Mouse (Mus musculus): Measurements from ENCODE around the gene Olfr1178. TPM values are rescaled to one million over a fixed set of nuclear protein-coding genes. Genes with fewer than 3 reads are reported as not detected.

Gene Olfr1178
- total and polyA plus RNA-seq, 3 experiments, result 0.49 TPM; not detected in 2

- Histone ChIP-seq H3K9me3 (replicated peaks) (0 out of 2 replicates have a peak, but pooled peaks cover 4% of the 10 kb centered on the region), H3K27me3 (ENCODE audit: insufficient read depth, low read length) (no peaks in the 10 kb centered on the region), H3K4me1 (ENCODE audit: insufficient read depth, low read depth, low read length) (no peaks in the 10 kb centered on the region), H3K36me3 (replicated peaks) (no peaks in the 10 kb centered on the region), H3K4me3 (ENCODE audit: low read depth, low read length) (no peak within 1 kb of the TSS)
- TF ChIP-seq TAL1 (conservative IDR thresholded peaks at IDR 0.05; ENCODE audit: low read depth, low read length), result no peak
- no peak for TF ChIP-seq POLR2AphosphoS5 (IDR thresholded peaks at IDR 0.05; ENCODE audit: insufficient replicate concordance, low read depth, low read length)
- no peak for TF ChIP-seq GATA2 (IDR thresholded peaks at IDR 0.05; ENCODE audit: borderline replicate concordance, low read depth, low read length)
- TF ChIP-seq GATA1 (IDR thresholded peaks at IDR 0.05; ENCODE audit: borderline replicate concordance, low read length), result no peak
- no peak for TF ChIP-seq CTCF (IDR thresholded peaks at IDR 0.05; ENCODE audit: low read depth, low read length)
- DNase-seq (ENCODE audit: low spot score) (no peak), ATAC-seq (ENCODE audit: extremely low read depth, insufficient number of reproducible peaks, low FRiP score, poor library complexity, severe bottlenecking) (no peak)
Observed at GRCm38 (mm10) chr2:88449031-88449430, 62.2 kb downstream of the Olfr1178 start, which contains the start of gene Gm13757. Gene Gm13757 (minus strand): TSS chr2:88449131.

Other genes starting within 250 kb of the Olfr1178 start
- not detected in 2 replicates for gene Olfr1167, start 231.9 kb upstream of the Olfr1178 start, total RNA-seq (2014; fragmentation: Nextera tagmentation)
- 0.16 TPM in 1 of 2 replicates, not detected in the other for gene Olfr1167, start 231.9 kb upstream of the Olfr1178 start, total RNA-seq (2017)
- gene Olfr1167, start 231.9 kb upstream of the Olfr1178 start, polyA plus RNA-seq (2012), result not detected in 2 replicates
- not detected in 2 replicates for gene Olfr1168, start 205.2 kb upstream of the Olfr1178 start, total RNA-seq (2014; fragmentation: Nextera tagmentation)
- 0.11 TPM in 1 of 2 replicates, not detected in the other for gene Olfr1168, start 205.2 kb upstream of the Olfr1178 start, total RNA-seq (2017)
- not detected in 2 replicates for gene Olfr1168, start 205.2 kb upstream of the Olfr1178 start, polyA plus RNA-seq (2012)
- not detected in 2 replicates for gene Olfr1170, start 158.7 kb upstream of the Olfr1178 start, total RNA-seq (2014; fragmentation: Nextera tagmentation)
- gene Olfr1170, start 158.7 kb upstream of the Olfr1178 start, total RNA-seq (2017), result not detected in 2 replicates
- gene Olfr1170, start 158.7 kb upstream of the Olfr1178 start, polyA plus RNA-seq (2012), result not detected in 2 replicates
- gene Olfr1173, start 107.2 kb upstream of the Olfr1178 start, total RNA-seq (2014; fragmentation: Nextera tagmentation), result not detected in 2 replicates
- 0.12 TPM in 1 of 2 replicates, not detected in the other for gene Olfr1173, start 107.2 kb upstream of the Olfr1178 start, total RNA-seq (2017)
- gene Olfr1173, start 107.2 kb upstream of the Olfr1178 start, polyA plus RNA-seq (2012), result not detected in 2 replicates
- gene Olfr1174-ps, start 71.9 kb upstream of the Olfr1178 start, total RNA-seq (2014; fragmentation: Nextera tagmentation), result not detected in 2 replicates
- gene Olfr1174-ps, start 71.9 kb upstream of the Olfr1178 start, total RNA-seq (2017), result 0.06 and 0.16 TPM in 2 replicates
- not detected in 2 replicates for gene Olfr1174-ps, start 71.9 kb upstream of the Olfr1178 start, polyA plus RNA-seq (2012)
- not detected in 2 replicates for gene Olfr1175-ps, start 59.8 kb upstream of the Olfr1178 start, total RNA-seq (2014; fragmentation: Nextera tagmentation)
- gene Olfr1175-ps, start 59.8 kb upstream of the Olfr1178 start, total RNA-seq (2017), result 0.11 and 0.12 TPM in 2 replicates
- not detected in 2 replicates for gene Olfr1175-ps, start 59.8 kb upstream of the Olfr1178 start, polyA plus RNA-seq (2012)
- not detected in 2 replicates for gene Olfr1176, start 50.3 kb upstream of the Olfr1178 start, total RNA-seq (2014; fragmentation: Nextera tagmentation)
- gene Olfr1176, start 50.3 kb upstream of the Olfr1178 start, total RNA-seq (2017), result not detected in 2 replicates
- gene Olfr1176, start 50.3 kb upstream of the Olfr1178 start, polyA plus RNA-seq (2012), result not detected in 2 replicates
- gene Olfr1177-ps, start 40.6 kb upstream of the Olfr1178 start, total RNA-seq (2014; fragmentation: Nextera tagmentation), result not detected in 2 replicates
- 0.05 TPM in 1 of 2 replicates, not detected in the other for gene Olfr1177-ps, start 40.6 kb upstream of the Olfr1178 start, total RNA-seq (2017)
- not detected in 2 replicates for gene Olfr1177-ps, start 40.6 kb upstream of the Olfr1178 start, polyA plus RNA-seq (2012)
- not detected in 2 replicates for gene Olfr1179, start 19.4 kb downstream of the Olfr1178 start, total RNA-seq (2014; fragmentation: Nextera tagmentation)
- 0.16 TPM in 1 of 2 replicates, not detected in the other for gene Olfr1179, start 19.4 kb downstream of the Olfr1178 start, total RNA-seq (2017)
- gene Olfr1179, start 19.4 kb downstream of the Olfr1178 start, polyA plus RNA-seq (2012), result not detected in 2 replicates
- not detected in 2 replicates for gene Olfr1180, start 32.1 kb downstream of the Olfr1178 start, total RNA-seq (2014; fragmentation: Nextera tagmentation)
- 0.11 TPM in 1 of 2 replicates, not detected in the other for gene Olfr1180, start 32.1 kb downstream of the Olfr1178 start, total RNA-seq (2017)
- gene Olfr1180, start 32.1 kb downstream of the Olfr1178 start, polyA plus RNA-seq (2012), result not detected in 2 replicates
- not detected in 2 replicates for gene Olfr1181, start 39.1 kb downstream of the Olfr1178 start, total RNA-seq (2014; fragmentation: Nextera tagmentation)
- gene Olfr1181, start 39.1 kb downstream of the Olfr1178 start, total RNA-seq (2017), result 0.33 TPM in 1 of 2 replicates, not detected in the other
- not detected in 2 replicates for gene Olfr1181, start 39.1 kb downstream of the Olfr1178 start, polyA plus RNA-seq (2012)
- gene Gm13757, start 62.1 kb downstream of the Olfr1178 start, total RNA-seq (2014; fragmentation: Nextera tagmentation), result not detected in 2 replicates
- 0.05 TPM in 1 of 2 replicates, not detected in the other for gene Gm13757, start 62.1 kb downstream of the Olfr1178 start, total RNA-seq (2017)
- not detected in 2 replicates for gene Gm13757, start 62.1 kb downstream of the Olfr1178 start, polyA plus RNA-seq (2012)
- gene Olfr1183, start 67.8 kb downstream of the Olfr1178 start, total RNA-seq (2014; fragmentation: Nextera tagmentation), result not detected in 2 replicates
- gene Olfr1183, start 67.8 kb downstream of the Olfr1178 start, total RNA-seq (2017), result under 0.01 and 0.06 TPM in 2 replicates
- not detected in 2 replicates for gene Olfr1183, start 67.8 kb downstream of the Olfr1178 start, polyA plus RNA-seq (2012)
- gene Olfr1184, start 96.5 kb downstream of the Olfr1178 start, total RNA-seq (2014; fragmentation: Nextera tagmentation), result not detected in 2 replicates
- gene Olfr1184, start 96.5 kb downstream of the Olfr1178 start, total RNA-seq (2017), result not detected in 2 replicates
- not detected in 2 replicates for gene Olfr1184, start 96.5 kb downstream of the Olfr1178 start, polyA plus RNA-seq (2012)
- gene Olfr1185-ps1, start 106.3 kb downstream of the Olfr1178 start, total RNA-seq (2014; fragmentation: Nextera tagmentation), result not detected in 2 replicates
- gene Olfr1185-ps1, start 106.3 kb downstream of the Olfr1178 start, total RNA-seq (2017), result 0.05 and 0.06 TPM in 2 replicates
- not detected in 2 replicates for gene Olfr1185-ps1, start 106.3 kb downstream of the Olfr1178 start, polyA plus RNA-seq (2012)
- not detected in 2 replicates for gene Olfr1186, start 131.5 kb downstream of the Olfr1178 start, total RNA-seq (2014; fragmentation: Nextera tagmentation)
- 0.27 TPM in 1 of 2 replicates, not detected in the other for gene Olfr1186, start 131.5 kb downstream of the Olfr1178 start, total RNA-seq (2017)
- gene Olfr1186, start 131.5 kb downstream of the Olfr1178 start, polyA plus RNA-seq (2012), result not detected in 2 replicates
- gene Olfr1188, start 169.9 kb downstream of the Olfr1178 start, total RNA-seq (2014; fragmentation: Nextera tagmentation), result not detected in 2 replicates
- 0.17 and 0.27 TPM in 2 replicates for gene Olfr1188, start 169.9 kb downstream of the Olfr1178 start, total RNA-seq (2017)
- gene Olfr1188, start 169.9 kb downstream of the Olfr1178 start, polyA plus RNA-seq (2012), result not detected in 2 replicates
- not detected in 2 replicates for gene Olfr1189, start 199.4 kb downstream of the Olfr1178 start, total RNA-seq (2014; fragmentation: Nextera tagmentation)
- gene Olfr1189, start 199.4 kb downstream of the Olfr1178 start, total RNA-seq (2017), result 0.06 and 0.16 TPM in 2 replicates
- gene Olfr1189, start 199.4 kb downstream of the Olfr1178 start, polyA plus RNA-seq (2012), result not detected in 2 replicates